Mouse (Mus musculus) spleen, postnatal 14 days (tissue): ENCODE data around the gene Xcr1.

Experiments
- DNase-seq, 2 experiments: peaks; one replicate each; pipeline ENCODE4 v3.0.0; 2021 to 2022; ENCODE audit warnings: low spot score in 2 of 2

Gene Xcr1

DNA sequence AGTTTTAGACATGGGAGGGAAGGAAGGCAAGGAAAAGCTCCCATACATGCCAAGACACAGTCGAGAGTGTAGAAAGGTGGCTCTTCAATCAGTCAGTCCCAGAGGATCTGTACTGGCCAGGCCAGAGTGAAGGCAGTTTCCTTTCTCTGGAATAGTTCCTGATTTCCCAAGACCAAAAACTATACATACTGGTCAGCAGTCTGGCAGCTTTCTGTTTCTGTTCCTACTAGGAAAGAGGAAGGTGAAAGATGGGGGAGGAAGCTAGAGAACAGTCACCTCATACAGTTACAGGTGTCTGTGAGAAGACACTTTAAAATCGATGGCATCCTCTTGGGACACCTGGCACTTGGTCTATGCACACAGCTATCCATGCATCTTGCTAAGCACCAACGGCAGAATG is 46.4 kb downstream of the Xcr1 start:
- DNase-seq = no peak

DNA sequence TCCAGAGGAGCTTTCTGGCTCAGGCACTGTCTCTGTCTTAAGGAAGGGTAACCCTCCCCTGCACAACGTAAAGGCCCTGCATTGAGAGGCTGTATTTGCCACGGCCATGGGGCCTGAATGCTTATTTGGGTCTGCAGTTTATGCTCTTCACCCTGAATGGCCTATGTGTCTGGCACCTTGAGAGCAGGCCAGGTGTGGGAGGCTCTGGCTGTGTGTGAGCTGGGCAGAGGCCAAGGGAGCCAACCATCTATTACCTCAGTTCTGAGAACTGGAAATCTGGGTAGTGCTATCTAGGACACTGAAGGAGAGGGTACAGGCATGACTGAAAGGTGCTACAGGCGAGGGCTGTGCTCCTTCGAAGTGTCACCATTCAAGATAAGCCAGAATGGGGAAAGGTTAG is 47.0 kb downstream of the Xcr1 start:
- no peak for DNase-seq

DNA sequence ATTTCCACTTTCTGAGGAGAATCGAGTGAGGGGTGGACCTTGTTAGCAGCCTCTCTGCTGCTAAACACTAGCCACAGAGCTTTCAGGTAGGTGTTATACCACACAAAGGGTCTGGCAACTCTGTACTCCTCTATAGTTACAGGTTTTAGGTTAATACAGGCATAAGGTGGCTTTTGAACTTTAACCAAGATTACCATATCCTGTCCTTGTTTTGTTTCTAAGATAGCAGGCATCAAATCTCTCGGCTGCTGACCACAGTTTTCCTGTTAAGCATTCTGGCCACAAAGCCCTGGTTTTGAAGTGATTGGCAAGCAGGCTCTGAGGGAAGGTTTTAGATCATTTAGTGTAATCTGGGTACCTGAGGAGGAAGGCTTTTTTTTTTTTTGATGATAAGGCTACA is 47.5 kb downstream of the Xcr1 start:
- DNase-seq = no peak

DNA sequence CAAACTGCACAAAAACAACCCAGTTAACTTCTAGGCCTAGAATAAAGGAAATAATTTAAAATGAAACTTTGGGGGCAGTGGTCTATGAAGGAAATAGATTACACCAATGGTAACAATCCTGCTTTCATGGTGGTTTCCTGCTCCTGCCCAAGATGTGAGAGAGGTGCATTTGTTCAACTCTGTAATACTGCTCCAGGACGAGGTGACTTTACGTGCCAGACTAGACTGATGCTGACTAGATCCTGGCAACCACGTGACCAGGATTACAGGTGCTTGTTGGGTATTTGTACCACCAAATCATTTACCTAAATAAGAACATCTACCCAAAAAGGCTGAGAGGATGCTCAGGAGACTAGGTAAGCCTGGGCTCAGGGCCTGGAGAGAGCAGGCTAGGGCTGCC is 50.0 kb downstream of the Xcr1 start:
- no peak for DNase-seq

DNA sequence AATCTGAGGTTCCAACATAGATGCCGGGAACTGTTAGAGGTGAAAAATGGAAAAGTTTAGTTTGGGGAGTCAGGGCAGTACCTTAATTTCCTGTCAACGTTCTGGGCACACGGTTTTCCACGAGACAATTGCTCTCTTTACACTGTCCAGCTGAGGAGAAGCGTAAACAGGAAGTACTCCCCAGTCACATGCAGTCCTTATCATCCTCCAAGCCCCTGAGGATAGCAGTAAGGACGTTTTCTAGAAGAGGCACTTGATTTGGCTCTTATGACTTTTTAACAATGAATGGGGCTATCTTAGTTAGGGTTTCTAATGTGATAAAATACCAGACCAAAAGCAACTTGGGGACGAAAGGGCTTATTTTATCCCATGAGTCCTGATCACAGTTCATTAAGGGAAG is 53.2 kb downstream of the Xcr1 start:
- no peak for DNase-seq

DNA sequence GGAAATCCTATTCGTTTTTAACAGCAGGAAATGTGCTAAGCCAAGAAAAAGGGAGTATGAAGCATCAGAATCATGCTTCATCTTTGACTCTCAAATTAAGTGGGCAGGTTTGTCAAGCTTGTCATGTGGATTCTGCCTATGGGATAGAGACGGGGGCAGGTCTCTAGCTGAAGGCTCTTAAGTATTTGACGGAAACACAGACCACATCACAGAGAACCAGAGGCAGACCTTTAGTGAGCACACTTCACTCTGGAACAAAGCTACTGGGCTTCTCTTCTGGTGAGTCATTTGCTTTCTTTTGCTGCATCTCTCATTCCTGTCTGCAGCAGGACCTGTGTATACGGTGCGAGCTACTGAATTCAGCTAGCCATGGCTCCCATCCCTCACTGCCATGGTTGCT is 55.6 kb downstream of the Xcr1 start, which contains the start of gene Cxcr6:
TSS of gene Cxcr6 (plus strand) at position 209 of the 400 bp plus-strand sequence.
- no peak for DNase-seq

DNA sequence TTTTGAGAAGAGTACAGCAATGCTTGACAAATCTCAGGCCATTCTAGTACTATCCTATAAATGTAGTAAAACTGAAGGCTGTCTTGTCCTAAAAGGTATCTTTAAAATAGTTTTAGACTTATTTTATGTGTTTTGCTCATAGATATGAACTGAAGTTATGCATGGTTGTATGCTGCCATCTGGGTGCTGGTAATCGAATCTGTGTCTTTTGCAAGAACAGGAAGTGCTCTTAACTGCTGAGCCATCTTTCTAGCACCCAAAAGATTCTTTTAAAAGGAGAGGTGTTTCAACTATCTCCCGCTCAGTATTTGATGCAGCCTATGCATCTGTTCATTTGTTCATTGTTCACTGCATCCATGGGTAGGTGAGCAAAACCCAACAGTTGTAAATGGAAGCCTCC is 56.6 kb downstream of the Xcr1 start:
- no peak for DNase-seq

DNA sequence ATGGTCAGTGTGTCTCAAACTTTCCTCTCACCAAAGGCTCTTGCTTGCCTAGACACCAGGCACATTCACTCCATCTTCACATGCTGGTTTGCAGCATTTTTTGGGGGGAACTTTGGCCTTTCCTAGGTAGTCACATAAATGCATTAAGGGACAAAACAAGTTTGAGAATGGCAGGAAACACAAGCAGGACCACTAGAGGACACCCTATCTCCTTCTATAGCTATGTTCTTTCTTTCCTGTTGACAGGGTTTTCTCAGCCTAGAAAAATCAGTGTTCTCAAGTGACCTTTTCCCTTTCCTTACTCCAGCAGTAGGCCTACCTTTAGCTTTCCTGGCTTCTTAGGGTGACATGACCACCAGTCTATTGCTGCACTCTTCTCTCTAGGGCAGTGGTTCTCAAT is 58.9 kb downstream of the Xcr1 start:
- DNase-seq = no peak

DNA sequence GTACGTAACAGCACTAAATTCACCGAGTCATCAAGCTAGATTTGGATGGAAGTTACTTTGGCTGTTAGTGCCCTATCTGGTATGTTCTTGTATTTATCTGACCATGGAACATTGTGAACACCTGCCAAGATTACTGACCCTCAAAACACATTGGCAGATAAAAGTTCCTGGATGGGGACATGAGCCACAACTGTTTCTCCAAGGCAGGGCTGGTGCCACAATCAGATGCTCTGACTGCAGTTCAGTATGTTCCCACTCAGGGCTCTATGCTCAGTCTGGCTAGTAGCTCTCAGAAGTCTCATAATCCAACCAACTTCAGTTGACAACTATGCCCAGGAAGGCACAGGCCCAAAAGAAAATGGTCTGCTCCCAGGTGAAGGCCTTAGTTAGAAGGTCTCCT is 59.4 kb downstream of the Xcr1 start:
- no peak for DNase-seq
